Mouse (Mus musculus): ENCODE measurements around the gene Unc93a. TPM values are rescaled to one million over a fixed set of nuclear protein-coding genes. Genes with fewer than 3 reads are reported as not detected.
"Not testable (repeated sequence)": the region's sequence is repeated elsewhere in the genome, so short reads cannot be mapped to it uniquely, and the experiment has no call there.

Unc93a gene
- total RNA-seq (2018; cell fraction: chromatin; rRNA removed), result under 1 TPM in 8 of 26 experiments, not detected in 18; 0.30 to 1.00 (median 0.37) TPM
- under 1 TPM in 21 of 26 experiments, not detected in 5; 0.03 to 0.17 (median 0.10) TPM for total RNA-seq (2018; cell fraction: cytosol; rRNA removed)
- 1 to 10 TPM in 3 of 26 experiments, under 1 TPM in 15, not detected in 8; 0.20 to 1.3 (median 0.60) TPM for total RNA-seq (2018; cell fraction: nucleus; rRNA removed)
- not detected in 3 replicates for polyA plus RNA-seq (2018)

DNA sequence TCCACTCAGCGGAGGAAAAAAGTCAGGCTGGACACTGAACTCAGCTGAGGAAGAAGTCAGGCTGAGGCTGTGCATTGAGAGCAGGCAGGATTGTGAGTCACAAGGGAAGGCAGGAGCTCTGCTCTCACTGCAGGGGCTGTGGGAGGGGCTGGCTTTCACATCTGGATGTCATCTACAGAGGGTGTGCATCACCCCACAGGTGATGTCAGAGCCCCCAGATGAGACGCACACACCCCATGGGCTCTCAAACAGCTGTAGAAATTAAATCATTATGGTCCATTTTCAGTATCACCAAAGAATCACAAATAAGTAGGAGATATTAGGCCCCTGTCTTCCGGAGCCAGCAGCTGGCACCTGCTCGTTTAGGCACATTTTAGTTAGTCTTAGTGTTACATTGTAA lies at the start of gene Unc93a:
TSS of gene Unc93a (minus strand) at position 101 of the 400 bp plus-strand sequence.
- H3K36me3 ChIP-seq (ENCODE audit: inconsistent target); H3K27ac ChIP-seq; H3K79me2 ChIP-seq (ENCODE audit: inconsistent target); H3K4me3 ChIP-seq (ENCODE audit: inconsistent target): not testable (repeated sequence)
- 83% methylated on average over 1 of the region's 4 CpGs for WGBS (ENCODE audit: missing documents)

DNA sequence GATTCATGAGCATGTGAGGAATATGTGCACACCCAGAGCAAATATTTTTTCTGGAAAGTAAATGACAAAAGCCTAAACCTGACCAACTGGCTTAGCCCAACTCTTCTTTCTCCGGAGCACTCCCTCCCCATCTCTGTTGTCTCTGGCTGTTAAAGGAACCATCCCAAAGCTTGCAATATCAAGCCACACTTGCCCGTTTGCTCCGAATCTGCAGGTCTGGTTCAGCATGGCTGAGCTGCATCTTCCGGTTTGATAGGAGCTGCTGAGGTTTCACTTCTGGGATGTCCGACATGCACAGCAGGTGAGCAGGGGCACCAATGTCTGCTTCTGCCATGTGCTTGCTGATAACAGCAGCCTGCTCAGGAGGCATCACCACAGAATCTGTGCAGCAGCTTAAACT lies 48.9 kb upstream of the Unc93a start:
- H3K4me3 ChIP-seq (ENCODE audit: inconsistent target); H3K36me3 ChIP-seq (ENCODE audit: inconsistent target); H3K27ac ChIP-seq; H3K79me2 ChIP-seq (ENCODE audit: inconsistent target): not testable (repeated sequence)
- WGBS (ENCODE audit: missing documents), result 84% methylated on average over 5 of the region's 5 CpGs

DNA sequence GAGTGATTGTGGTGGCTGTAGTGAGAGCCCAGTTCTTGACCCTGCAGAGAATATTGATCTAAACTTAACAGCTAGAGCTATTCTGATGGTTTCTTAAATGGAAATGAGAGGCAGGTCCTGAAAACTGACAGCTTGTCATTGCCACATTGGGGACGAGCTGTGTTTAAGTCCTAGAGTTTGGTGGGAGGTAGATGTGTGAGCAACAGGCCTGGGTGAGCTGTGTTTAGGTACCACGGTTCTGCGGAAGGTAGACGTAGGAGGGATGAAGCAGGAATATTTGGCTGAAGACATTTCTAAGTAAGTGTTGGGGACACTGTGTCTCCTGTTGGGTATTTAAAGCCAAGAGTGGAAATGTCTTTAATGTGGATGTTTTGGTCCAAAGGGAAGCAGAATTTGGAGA lies 47.4 kb upstream of the Unc93a start:
- 60% methylated on average over 1 of the region's 4 CpGs for WGBS (ENCODE audit: missing documents)
- not testable (repeated sequence) for H3K36me3 ChIP-seq (ENCODE audit: inconsistent target); H3K79me2 ChIP-seq (ENCODE audit: inconsistent target); H3K27ac ChIP-seq; H3K4me3 ChIP-seq (ENCODE audit: inconsistent target)

DNA sequence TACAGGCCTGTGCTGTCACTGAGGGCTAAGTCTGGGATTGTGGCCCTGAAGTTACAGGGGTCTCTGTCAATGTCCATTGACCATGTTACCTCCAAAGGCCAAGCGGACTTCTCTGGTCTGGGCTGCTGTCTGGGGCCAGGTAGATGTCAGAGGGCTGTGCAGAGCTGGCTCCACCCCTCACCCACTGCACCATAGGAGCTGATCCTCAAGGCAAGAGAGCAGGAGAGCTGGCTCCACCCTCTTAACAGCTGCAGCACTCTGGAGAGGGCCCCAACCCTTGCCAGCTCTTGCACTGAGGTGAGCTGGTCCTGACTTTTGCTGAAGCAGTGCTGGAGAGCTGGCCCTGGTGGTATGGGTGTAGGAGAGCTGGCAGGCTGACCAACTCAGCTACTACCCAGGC lies 46.2 kb upstream of the Unc93a start:
- H3K27ac ChIP-seq; H3K79me2 ChIP-seq (ENCODE audit: inconsistent target); H3K36me3 ChIP-seq (ENCODE audit: inconsistent target); H3K4me3 ChIP-seq (ENCODE audit: inconsistent target): not testable (repeated sequence)
- 67% methylated on average over 1 of the region's 1 CpGs for WGBS (ENCODE audit: missing documents)

DNA sequence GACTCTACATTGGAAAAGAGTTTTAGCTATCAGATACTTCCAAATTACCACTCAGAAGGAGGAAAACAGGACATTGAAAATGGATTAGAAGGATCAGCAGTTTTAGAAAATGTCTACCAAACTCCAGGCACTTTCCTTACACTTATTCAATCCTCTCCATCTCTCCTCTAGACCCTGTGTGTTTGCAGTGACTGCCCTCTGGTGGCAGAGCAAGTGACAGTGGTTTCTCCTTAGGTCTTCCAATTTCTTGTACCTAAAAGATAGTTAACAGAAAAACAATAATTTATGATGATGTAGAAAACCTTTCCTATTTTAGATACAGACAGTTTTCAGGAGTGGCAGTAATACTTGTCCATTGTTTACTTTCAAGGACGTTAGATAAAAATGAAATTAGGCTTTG lies 44.0 kb upstream of the Unc93a start:
- no CpG with 5 or more reads among the region's 1 CpGs for WGBS (ENCODE audit: missing documents)

DNA sequence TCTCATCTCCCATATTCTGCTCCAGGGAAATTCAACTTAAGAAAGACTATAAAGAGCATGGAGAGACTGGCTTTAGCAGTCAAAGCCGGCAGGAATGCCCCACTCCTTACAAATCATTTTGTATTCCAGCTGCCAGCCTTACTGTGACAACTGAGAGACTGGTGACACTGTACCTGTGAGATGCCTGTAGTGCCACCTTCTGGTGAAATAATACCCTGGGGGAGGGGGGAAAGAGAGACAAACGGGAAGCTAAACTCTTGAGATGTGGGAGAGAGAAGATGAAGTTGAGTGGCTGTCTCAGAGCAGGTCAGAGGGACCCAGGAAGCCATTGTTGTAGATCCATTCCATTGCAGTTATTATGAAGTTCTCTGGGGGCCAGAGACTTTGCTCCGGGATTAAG lies 42.4 kb upstream of the Unc93a start:
- H3K79me2 ChIP-seq (ENCODE audit: inconsistent target); H3K4me3 ChIP-seq (ENCODE audit: inconsistent target); H3K36me3 ChIP-seq (ENCODE audit: inconsistent target); H3K27ac ChIP-seq: not testable (repeated sequence)
- 43% methylated on average over 1 of the region's 3 CpGs for WGBS (ENCODE audit: missing documents)

More for the DNA sequence above, 44.0 kb upstream of the Unc93a start:
- H3K27ac ChIP-seq; H3K36me3 ChIP-seq (ENCODE audit: inconsistent target); H3K4me3 ChIP-seq (ENCODE audit: inconsistent target); H3K79me2 ChIP-seq (ENCODE audit: inconsistent target): not testable (repeated sequence)

- 52% methylated on average over 4 of the region's 6 CpGs for WGBS (ENCODE audit: missing documents)
- H3K79me2 ChIP-seq (ENCODE audit: inconsistent target); H3K4me3 ChIP-seq (ENCODE audit: inconsistent target); H3K27ac ChIP-seq; H3K36me3 ChIP-seq (ENCODE audit: inconsistent target): not testable (repeated sequence)
These were observed 42.0 kb upstream of the Unc93a start for GRCm38 (mm10) chr17:13173578-13173977.

GRCm38 (mm10) chr17:13146128-13146527 lies 14.5 kb upstream of the Unc93a start:
- WGBS (ENCODE audit: missing documents), result 96% methylated on average over 4 of the region's 7 CpGs
- not testable (repeated sequence) for H3K27ac ChIP-seq

DNA sequence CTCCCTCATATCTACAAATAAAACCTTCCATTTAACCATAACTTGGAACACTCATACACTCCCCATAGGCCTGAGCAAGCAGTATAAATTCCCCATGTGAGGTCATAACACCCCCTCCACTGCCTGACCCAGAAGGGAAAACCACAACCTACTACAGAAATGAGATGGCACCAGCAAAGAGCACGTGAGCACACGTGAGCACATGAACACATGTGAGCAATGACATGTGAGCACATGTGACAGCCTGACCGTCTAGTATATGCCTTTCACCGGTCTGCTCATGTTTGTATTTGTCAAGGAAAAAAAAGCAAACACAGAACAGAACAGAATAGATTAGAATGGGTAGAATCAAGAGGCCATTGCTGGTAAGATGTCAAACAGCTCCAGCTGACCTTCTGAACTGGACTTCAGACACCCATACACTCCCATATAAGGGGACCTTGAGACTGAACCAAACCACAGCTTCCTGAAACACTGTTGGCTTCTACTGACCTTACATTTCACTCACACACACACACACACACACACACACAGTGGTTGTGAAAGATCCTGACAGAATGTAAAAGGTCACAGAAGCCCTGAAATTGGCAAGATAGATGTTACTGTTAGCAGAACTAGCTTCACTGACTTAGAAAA lies 13.1 kb upstream of the Unc93a start:
- 20% methylated on average over 2 of the region's 4 CpGs for WGBS (ENCODE audit: missing documents)
- H3K27ac ChIP-seq; H3K36me3 ChIP-seq (ENCODE audit: inconsistent target): not testable (repeated sequence)

More at GRCm38 (mm10) chr17:13146128-13146527, 14.5 kb upstream of the Unc93a start:
- H3K4me3 ChIP-seq (ENCODE audit: inconsistent target); H3K36me3 ChIP-seq (ENCODE audit: inconsistent target); H3K79me2 ChIP-seq (ENCODE audit: inconsistent target): not testable (repeated sequence)

GRCm38 (mm10) chr17:13142665-13143064 lies 11.1 kb upstream of the Unc93a start:
- WGBS (ENCODE audit: missing documents), result no CpG with 5 or more reads among the region's 2 CpGs

More for the DNA sequence above, 13.1 kb upstream of the Unc93a start:
- not testable (repeated sequence) for H3K79me2 ChIP-seq (ENCODE audit: inconsistent target); H3K4me3 ChIP-seq (ENCODE audit: inconsistent target)

GRCm38 (mm10) chr17:13135356-13135755 lies 3.7 kb upstream of the Unc93a start:
- H3K79me2 ChIP-seq (ENCODE audit: inconsistent target); H3K36me3 ChIP-seq (ENCODE audit: inconsistent target); H3K4me3 ChIP-seq (ENCODE audit: inconsistent target); H3K27ac ChIP-seq: not testable (repeated sequence)
- 40% methylated on average over 1 of the region's 6 CpGs for WGBS (ENCODE audit: missing documents)

More at GRCm38 (mm10) chr17:13142665-13143064, 11.1 kb upstream of the Unc93a start:
- H3K36me3 ChIP-seq (ENCODE audit: inconsistent target); H3K79me2 ChIP-seq (ENCODE audit: inconsistent target); H3K4me3 ChIP-seq (ENCODE audit: inconsistent target); H3K27ac ChIP-seq: not testable (repeated sequence)

DNA sequence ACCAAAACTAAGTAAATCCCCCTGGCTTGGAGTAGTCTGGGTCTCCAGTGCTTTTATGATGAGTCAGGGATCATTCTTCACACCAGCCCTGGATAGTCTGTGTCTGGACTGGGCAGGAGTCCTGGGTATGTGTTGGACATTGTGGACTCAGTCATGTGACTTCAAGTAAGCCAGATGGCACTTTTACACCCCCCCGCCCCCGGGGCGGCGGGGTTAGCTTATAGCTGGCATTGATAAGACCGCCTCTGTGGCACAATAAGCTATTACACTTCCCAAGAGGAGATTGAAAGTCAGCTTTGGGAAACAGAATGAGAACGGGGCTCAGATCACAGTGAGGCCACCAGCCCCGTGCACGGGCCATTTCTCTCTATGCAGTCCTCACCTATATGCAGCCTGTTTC lies 742 bp upstream of the Unc93a start:
- not testable (repeated sequence) for H3K79me2 ChIP-seq (ENCODE audit: inconsistent target); H3K4me3 ChIP-seq (ENCODE audit: inconsistent target); H3K27ac ChIP-seq; H3K36me3 ChIP-seq (ENCODE audit: inconsistent target)
- 94% methylated on average over 8 of the region's 8 CpGs for WGBS (ENCODE audit: missing documents)

- 100% methylated on average over 1 of the region's 11 CpGs for WGBS (ENCODE audit: missing documents)
These were observed 1.7 kb downstream of the Unc93a start for GRCm38 (mm10) chr17:13129737-13130465.

GRCm38 (mm10) chr17:13129324-13129723 lies 2.3 kb downstream of the Unc93a start:
- H3K79me2 ChIP-seq (ENCODE audit: inconsistent target); H3K27ac ChIP-seq; H3K36me3 ChIP-seq (ENCODE audit: inconsistent target); H3K4me3 ChIP-seq (ENCODE audit: inconsistent target): not testable (repeated sequence)
- whole genome bisulfite sequencing (ENCODE audit: missing documents), result no CpG with 5 or more reads among the region's 3 CpGs

More at GRCm38 (mm10) chr17:13129737-13130465, 1.7 kb downstream of the Unc93a start:
- not testable (repeated sequence) for H3K4me3 ChIP-seq (ENCODE audit: inconsistent target); H3K36me3 ChIP-seq (ENCODE audit: inconsistent target); H3K79me2 ChIP-seq (ENCODE audit: inconsistent target); H3K27ac ChIP-seq

- H3K27ac ChIP-seq; H3K79me2 ChIP-seq (ENCODE audit: inconsistent target); H3K36me3 ChIP-seq (ENCODE audit: inconsistent target); H3K4me3 ChIP-seq (ENCODE audit: inconsistent target): not testable (repeated sequence)
- 0% methylated on average over 2 of the region's 3 CpGs for WGBS (ENCODE audit: missing documents)
These were observed 7.4 kb downstream of the Unc93a start for GRCm38 (mm10) chr17:13124241-13124640.

All from macrophage (primary cell).